Mouse (Mus musculus): ENCODE data around the gene Jak3.
A peak's percentile ranks its signal among the peaks of the same experiment; 100 is the strongest.
"Not testable (repeated sequence)": the region's sequence is repeated elsewhere in the genome, so short reads cannot be mapped to it uniquely, and the experiment has no call there.

Gene Jak3

DNA sequence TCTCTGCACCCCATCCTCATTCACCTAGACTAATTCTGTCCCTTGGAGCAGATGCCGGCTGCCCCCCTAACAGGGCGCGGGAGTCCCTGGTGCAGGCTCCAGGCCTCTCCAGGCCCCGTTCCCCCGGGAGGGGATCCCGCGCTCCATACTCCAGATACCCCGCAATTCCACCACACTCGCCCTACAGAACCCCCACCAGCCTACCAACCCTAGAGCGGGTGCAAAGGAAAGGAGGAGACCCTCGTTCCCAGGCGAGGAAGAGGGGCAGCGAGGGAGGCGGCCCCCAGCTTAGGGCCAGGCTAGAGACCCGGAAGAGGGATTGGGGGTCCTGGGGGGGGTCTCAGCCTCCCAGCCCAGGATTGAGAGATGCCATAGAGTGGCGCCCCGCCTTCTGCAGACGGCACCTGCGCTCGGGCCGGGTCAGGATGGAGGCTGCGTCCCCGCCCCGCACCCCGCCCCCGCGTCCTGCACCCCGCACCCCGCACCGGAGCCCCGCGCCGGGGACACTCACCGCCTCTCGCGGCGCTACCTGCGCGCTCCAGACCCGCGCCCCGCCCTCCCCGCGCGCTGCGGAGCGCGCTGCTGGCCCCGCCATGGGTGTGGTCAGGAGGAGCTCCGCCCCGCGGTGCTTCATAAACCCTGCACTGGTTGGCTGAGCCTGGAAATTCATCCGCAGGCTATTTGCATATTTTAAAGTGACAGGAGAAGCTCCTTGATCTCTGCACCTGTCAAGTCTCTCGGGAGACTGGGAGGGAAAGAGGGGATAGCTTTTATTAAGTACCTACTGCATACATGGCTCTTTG, 49.2 kb downstream of the Jak3 start, which contains the start of gene Fcho1:
Gene Fcho1 (minus strand): TSS at position 595 of the 803 bp plus-strand sequence.
- peak; percentile 85 to 90 for DNase-seq

DNA sequence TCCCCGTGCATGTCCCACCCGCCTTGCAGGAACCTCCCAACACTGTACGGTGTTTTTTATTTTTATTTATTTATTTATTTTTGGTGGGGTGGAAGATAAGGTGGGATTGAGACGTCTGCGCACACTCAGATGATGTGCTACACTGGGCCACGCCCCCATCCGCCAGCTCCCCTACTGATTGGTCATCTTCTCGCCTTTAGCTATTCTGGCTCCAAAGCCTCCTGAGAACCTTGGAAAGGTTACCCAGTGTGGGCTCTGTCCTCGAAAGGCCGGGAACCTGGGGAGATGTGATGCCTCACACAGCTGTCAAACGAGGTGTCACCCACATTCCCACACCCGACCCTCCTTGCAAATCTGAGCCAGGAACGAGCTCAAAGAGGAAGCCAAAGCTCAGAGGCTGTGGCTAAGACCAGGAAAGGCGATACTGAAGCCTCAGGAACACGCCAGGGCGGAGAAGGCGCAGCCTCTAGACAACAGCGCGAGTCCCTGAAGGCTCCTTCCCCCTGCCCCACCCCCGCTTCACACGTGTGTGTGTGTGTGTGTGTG, 52.2 kb downstream of the Jak3 start:
- peak; percentile 53 to 66 for DNase-seq

GRCm38 (mm10) chr8:71728826-71729620, 52.9 kb downstream of the Jak3 start:
- DNase-seq, result no peak

DNA sequence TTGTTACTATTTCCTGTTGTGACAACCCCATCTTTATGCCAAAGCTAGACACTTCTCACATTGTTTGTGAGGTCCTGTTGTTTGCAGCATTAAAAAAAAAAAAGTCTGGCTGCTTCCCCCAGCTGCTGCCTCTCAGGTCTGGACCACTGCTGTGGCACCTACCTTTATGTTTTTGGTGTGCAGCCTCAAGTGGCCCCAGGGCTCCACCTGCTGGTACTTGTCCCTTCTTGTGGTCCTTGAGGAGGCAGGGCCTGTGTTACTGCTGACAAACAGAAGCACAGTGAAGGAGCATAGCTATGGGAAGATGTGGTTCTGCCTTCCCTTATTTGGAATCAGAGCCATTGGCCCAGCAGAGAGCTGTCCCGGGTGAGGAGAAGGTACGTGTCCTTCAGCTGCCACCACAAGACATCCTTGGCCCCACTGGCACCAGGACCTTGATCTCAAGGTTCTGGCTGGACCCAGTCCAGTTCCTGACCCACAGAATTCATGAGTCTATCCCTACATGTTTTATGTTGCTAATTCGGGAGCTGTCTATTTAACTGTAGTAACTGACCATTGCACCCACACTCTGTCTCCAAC, 55.6 kb downstream of the Jak3 start:
- peak; percentile 76 to 80 for DNase-seq

DNA sequence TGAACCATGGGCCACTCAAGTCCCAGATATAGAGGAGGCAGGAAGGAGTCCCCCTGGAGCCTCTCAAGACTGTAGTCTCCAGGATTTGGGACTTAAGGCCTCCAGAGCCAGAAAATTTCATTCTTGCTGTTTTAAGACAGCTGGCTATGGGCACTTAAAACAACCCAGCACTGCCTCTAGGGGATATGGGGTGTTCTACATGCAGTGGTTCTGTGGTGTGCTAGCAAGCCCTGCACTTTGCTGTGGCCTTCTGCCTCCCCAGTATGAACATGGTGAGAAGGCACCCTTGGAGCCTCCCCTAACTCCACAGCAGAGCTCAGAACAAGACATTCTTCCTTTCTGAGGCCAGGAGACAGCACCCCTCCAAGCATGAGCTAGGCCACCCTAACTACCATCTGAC, 62.2 kb downstream of the Jak3 start:
- not testable (repeated sequence) for DNase-seq

Data from kidney, postnatal 4 days (tissue).